Mouse (Mus musculus): Measurements from ENCODE around the gene Gm26661. TPM values are rescaled to one million over a fixed set of nuclear protein-coding genes. Genes with fewer than 3 reads are reported as not detected.

The Gm26661 gene
- polyA plus RNA-seq, 1 experiment from 2014 or later, result not detected

GRCm38 (mm10) chr14:7795961-7796360 lies 4.6 kb downstream of the Gm26661 start:
- H3K4me1 ChIP-seq (replicated peaks; ENCODE audit: control insufficient read depth, insufficient read depth, low read length), result peaks cover 11% of the 10 kb centered on the region
- no peak for ATAC-seq
- H3K4me3 ChIP-seq (replicated peaks; ENCODE audit: low read length), result no peak overlapping the region
- no peak overlapping the region for H3K27ac ChIP-seq (ENCODE audit: low read length)
- WGBS, result 78% methylated on average over 4 of the region's 4 CpGs
- no peaks in the 10 kb centered on the region for H3K36me3 ChIP-seq (ENCODE audit: control insufficient read depth, insufficient read depth)
- H3K27me3 ChIP-seq (replicated peaks; ENCODE audit: control insufficient read depth, insufficient read depth, low read length), result no peaks in the 10 kb centered on the region
- H3K4me2 ChIP-seq (ENCODE audit: low read length), result no peak overlapping the region
- H3K9me3 ChIP-seq (ENCODE audit: control insufficient read depth, low read length), result no peaks in the 10 kb centered on the region
- no peak overlapping the region for H3K9ac ChIP-seq (replicated peaks; ENCODE audit: low read depth, low read length)

- H3K4me2 ChIP-seq (ENCODE audit: low read length), result no peak overlapping the region
- H3K27me3 ChIP-seq (replicated peaks; ENCODE audit: control insufficient read depth, insufficient read depth, low read length), result no peaks in the 10 kb centered on the region
- no peak overlapping the region for H3K9ac ChIP-seq (replicated peaks; ENCODE audit: low read depth, low read length)
- H3K27ac ChIP-seq (ENCODE audit: low read length), result no peak overlapping the region
- H3K9me3 ChIP-seq (ENCODE audit: control insufficient read depth, low read length), result no peaks in the 10 kb centered on the region
- ATAC-seq, result no peak
- no peaks in the 10 kb centered on the region for H3K4me1 ChIP-seq (replicated peaks; ENCODE audit: control insufficient read depth, insufficient read depth, low read length)
- no peak overlapping the region for H3K4me3 ChIP-seq (replicated peaks; ENCODE audit: low read length)
- H3K36me3 ChIP-seq (ENCODE audit: control insufficient read depth, insufficient read depth), result no peaks in the 10 kb centered on the region
Observed at GRCm38 (mm10) chr14:7800611-7801010, 9.2 kb downstream of the Gm26661 start.

- H3K9me3 ChIP-seq (ENCODE audit: control insufficient read depth, low read length), result no peaks in the 10 kb centered on the region
- H3K9ac ChIP-seq (replicated peaks; ENCODE audit: low read depth, low read length), result no peak overlapping the region
- no peaks in the 10 kb centered on the region for H3K27me3 ChIP-seq (replicated peaks; ENCODE audit: control insufficient read depth, insufficient read depth, low read length)
- ATAC-seq, result no peak
- no peaks in the 10 kb centered on the region for H3K4me1 ChIP-seq (replicated peaks; ENCODE audit: control insufficient read depth, insufficient read depth, low read length)
- H3K36me3 ChIP-seq (ENCODE audit: control insufficient read depth, insufficient read depth), result no peaks in the 10 kb centered on the region
- H3K4me2 ChIP-seq (ENCODE audit: low read length), result no peak overlapping the region
- WGBS, result 10% methylated on average over 4 of the region's 4 CpGs
- H3K4me3 ChIP-seq (replicated peaks; ENCODE audit: low read length), result no peak overlapping the region
- no peak overlapping the region for H3K27ac ChIP-seq (ENCODE audit: low read length)
Observed at GRCm38 (mm10) chr14:7801831-7802230, 10.4 kb downstream of the Gm26661 start.

- no peaks in the 10 kb centered on the region for H3K27me3 ChIP-seq (replicated peaks; ENCODE audit: control insufficient read depth, insufficient read depth, low read length)
- H3K9me3 ChIP-seq (ENCODE audit: control insufficient read depth, low read length), result no peaks in the 10 kb centered on the region
- WGBS, result 75% methylated on average over 4 of the region's 4 CpGs
- ATAC-seq, result peak; percentile 43; the same call in 1 of the 2 replicates
- H3K36me3 ChIP-seq (ENCODE audit: control insufficient read depth, insufficient read depth), result no peaks in the 10 kb centered on the region
- H3K4me3 ChIP-seq (replicated peaks; ENCODE audit: low read length), result no peak overlapping the region
- no peak overlapping the region for H3K9ac ChIP-seq (replicated peaks; ENCODE audit: low read depth, low read length)
- H3K27ac ChIP-seq (ENCODE audit: low read length), result no peak overlapping the region
- H3K4me1 ChIP-seq (replicated peaks; ENCODE audit: control insufficient read depth, insufficient read depth, low read length), result no peaks in the 10 kb centered on the region
- H3K4me2 ChIP-seq (ENCODE audit: low read length), result no peak overlapping the region
Observed at GRCm38 (mm10) chr14:7803874-7804557, 12.6 kb downstream of the Gm26661 start.

GRCm38 (mm10) chr14:7804558-7804905 lies 13.1 kb downstream of the Gm26661 start:
- 92% methylated on average over 2 of the region's 2 CpGs for WGBS
- Histone ChIP-seq H3K36me3 (ENCODE audit: control insufficient read depth, insufficient read depth) (no peaks in the 10 kb centered on the region), H3K4me2 (ENCODE audit: low read length) (no peak overlapping the region), H3K9me3 (ENCODE audit: control insufficient read depth, low read length) (no peaks in the 10 kb centered on the region), H3K27ac (ENCODE audit: low read length) (no peak overlapping the region), H3K9ac (replicated peaks; ENCODE audit: low read depth, low read length) (no peak overlapping the region), H3K27me3 (replicated peaks; ENCODE audit: control insufficient read depth, insufficient read depth, low read length) (no peaks in the 10 kb centered on the region), H3K4me3 (replicated peaks; ENCODE audit: low read length) (no peak overlapping the region), H3K4me1 (replicated peaks; ENCODE audit: control insufficient read depth, insufficient read depth, low read length) (no peaks in the 10 kb centered on the region)
- no peak for ATAC-seq

GRCm38 (mm10) chr14:7807711-7808110 lies 16.3 kb downstream of the Gm26661 start:
- no peaks in the 10 kb centered on the region for H3K36me3 ChIP-seq (ENCODE audit: control insufficient read depth, insufficient read depth)
- no peak overlapping the region for H3K27ac ChIP-seq (ENCODE audit: low read length)
- H3K27me3 ChIP-seq (replicated peaks; ENCODE audit: control insufficient read depth, insufficient read depth, low read length), result no peaks in the 10 kb centered on the region
- ATAC-seq, result no peak
- H3K4me2 ChIP-seq (ENCODE audit: low read length), result no peak overlapping the region
- H3K9me3 ChIP-seq (ENCODE audit: control insufficient read depth, low read length), result no peaks in the 10 kb centered on the region
- H3K9ac ChIP-seq (replicated peaks; ENCODE audit: low read depth, low read length), result no peak overlapping the region
- no peaks in the 10 kb centered on the region for H3K4me1 ChIP-seq (replicated peaks; ENCODE audit: control insufficient read depth, insufficient read depth, low read length)
- WGBS, result 86% methylated on average over 4 of the region's 4 CpGs
- H3K4me3 ChIP-seq (replicated peaks; ENCODE audit: low read length), result no peak overlapping the region

GRCm38 (mm10) chr14:7808501-7808981 lies 17.2 kb downstream of the Gm26661 start:
- Histone ChIP-seq H3K4me3 (replicated peaks; ENCODE audit: low read length) (no peak overlapping the region), H3K4me1 (replicated peaks; ENCODE audit: control insufficient read depth, insufficient read depth, low read length) (no peaks in the 10 kb centered on the region), H3K27me3 (replicated peaks; ENCODE audit: control insufficient read depth, insufficient read depth, low read length) (no peaks in the 10 kb centered on the region), H3K36me3 (ENCODE audit: control insufficient read depth, insufficient read depth) (no peaks in the 10 kb centered on the region), H3K27ac (ENCODE audit: low read length) (no peak overlapping the region), H3K4me2 (ENCODE audit: low read length) (no peak overlapping the region), H3K9ac (replicated peaks; ENCODE audit: low read depth, low read length) (no peak overlapping the region), H3K9me3 (ENCODE audit: control insufficient read depth, low read length) (no peaks in the 10 kb centered on the region)
- no peak for ATAC-seq
- 72% methylated on average over 11 of the region's 11 CpGs for WGBS

GRCm38 (mm10) chr14:7809043-7809955 lies 17.9 kb downstream of the Gm26661 start:
- H3K36me3 ChIP-seq (ENCODE audit: control insufficient read depth, insufficient read depth), result no peaks in the 10 kb centered on the region
- no peak overlapping the region for H3K4me3 ChIP-seq (replicated peaks; ENCODE audit: low read length)
- no peak overlapping the region for H3K4me2 ChIP-seq (ENCODE audit: low read length)
- H3K27ac ChIP-seq (ENCODE audit: low read length), result no peak overlapping the region
- no peaks in the 10 kb centered on the region for H3K27me3 ChIP-seq (replicated peaks; ENCODE audit: control insufficient read depth, insufficient read depth, low read length)
- ATAC-seq, result peak; percentile 16; the same call in 1 of the 2 replicates
- WGBS, result 84% methylated on average over 12 of the region's 12 CpGs
- no peaks in the 10 kb centered on the region for H3K9me3 ChIP-seq (ENCODE audit: control insufficient read depth, low read length)
- H3K9ac ChIP-seq (replicated peaks; ENCODE audit: low read depth, low read length), result no peak overlapping the region
- H3K4me1 ChIP-seq (replicated peaks; ENCODE audit: control insufficient read depth, insufficient read depth, low read length), result no peaks in the 10 kb centered on the region

GRCm38 (mm10) chr14:7817770-7818462 lies 26.5 kb downstream of the Gm26661 start, which contains the start of gene Flnb:
Gene Flnb, plus strand, starts transcription at chr14:7817957.
- H3K9me3 ChIP-seq (ENCODE audit: control insufficient read depth, low read length), result no peaks in the 10 kb centered on the region
- no peaks in the 10 kb centered on the region for H3K27me3 ChIP-seq (replicated peaks; ENCODE audit: control insufficient read depth, insufficient read depth, low read length)
- peak within 1 kb of the TSS; percentile 73 for H3K27ac ChIP-seq (ENCODE audit: low read length)
- peaks cover 30% of the 10 kb centered on the region for H3K4me1 ChIP-seq (replicated peaks; ENCODE audit: control insufficient read depth, insufficient read depth, low read length)
- WGBS, result under 1% methylated on average over 49 of the region's 49 CpGs
- peak within 1 kb of the TSS; percentile 66 for H3K4me3 ChIP-seq (replicated peaks; ENCODE audit: low read length)
- peak within 1 kb of the TSS; percentile 83 for H3K4me2 ChIP-seq (ENCODE audit: low read length)
- no peaks in the 10 kb centered on the region for H3K36me3 ChIP-seq (ENCODE audit: control insufficient read depth, insufficient read depth)
- peak; percentile 97 for ATAC-seq
- peak within 1 kb of the TSS; percentile 63 for H3K9ac ChIP-seq (replicated peaks; ENCODE audit: low read depth, low read length)

Measured in forebrain, embryonic 16.5 days (tissue).